8 mouse cellular contexts compared by ENCODE assay signal in genomic region chr10:61879427-61879826, GRCm38 (mm10).
A peak's percentile ranks its signal among the peaks of the same experiment; 100 is the strongest.
DNase-seq lines count a peak whose midpoint lies in the region; ATAC-seq lines count a peak whose summit lies in the region.

No protein-coding gene starts in this region.

- no peaks in the 10 kb centered on the region for H3K9me3 ChIP-seq in forebrain, embryonic 16.5 days (ENCODE audit: control insufficient read depth, low read length)
- H3K9me3 ChIP-seq in limb, embryonic 11.5 days (ENCODE audit: control insufficient read depth, low read length), result no peaks in the 10 kb centered on the region
- H3K9me3 ChIP-seq in stomach, embryonic 14.5 days (ENCODE audit: control insufficient read depth, low read depth, low read length), result no peaks in the 10 kb centered on the region

- no peaks in the 10 kb centered on the region for H3K27me3 ChIP-seq in forebrain, embryonic 16.5 days (replicated peaks; ENCODE audit: control insufficient read depth, insufficient read depth, low read length)
- H3K27me3 ChIP-seq in limb, embryonic 11.5 days (ENCODE audit: control insufficient read depth, insufficient read depth, low read length), result no peaks in the 10 kb centered on the region; the same call in 1 of the 2 replicates
- no peaks in the 10 kb centered on the region for H3K27me3 ChIP-seq in stomach, embryonic 14.5 days (ENCODE audit: control insufficient read depth, insufficient read depth, low read length)

- peak; percentile 43; the same call in 1 of the 2 replicates for ATAC-seq in forebrain, embryonic 16.5 days
- ATAC-seq in limb, embryonic 11.5 days (ENCODE audit: insufficient number of reproducible peaks, low FRiP score, low TSS enrichment, low read depth), result no peak
- peak; percentile 24; the same call in 1 of the 2 replicates for ATAC-seq in stomach, embryonic 14.5 days (ENCODE audit: insufficient number of reproducible peaks, insufficient read depth, low FRiP score, low read depth)

- H3K27ac ChIP-seq in forebrain, embryonic 16.5 days (ENCODE audit: low read length), result no peak overlapping the region
- no peak overlapping the region for H3K27ac ChIP-seq in limb, embryonic 11.5 days (replicated peaks; ENCODE audit: low read depth, low read length)
- H3K27ac ChIP-seq in stomach, embryonic 14.5 days (ENCODE audit: low read length), result no peak overlapping the region

- no peak overlapping the region for H3K4me2 ChIP-seq in forebrain, embryonic 16.5 days (ENCODE audit: low read length)
- H3K4me2 ChIP-seq in limb, embryonic 11.5 days (ENCODE audit: low read depth, severe bottlenecking), result peak overlapping the region; percentile 4; the same call in 1 of the 2 replicates
- no peak overlapping the region for H3K4me2 ChIP-seq in stomach, embryonic 14.5 days (replicated peaks; ENCODE audit: low read depth, low read length)

- DNase-seq in heart, adult 11 months, result peak; percentile 84
- DNase-seq in heart, adult 8-10 months (ENCODE audit: low spot score), result no peak
- peak; percentile 70 for DNase-seq in Muller cell, postnatal 12 days (ENCODE audit: inconsistent ontology term)
- peak; percentile 41 for DNase-seq in limb, embryonic 11.5 days (ENCODE audit: low spot score)
- no peak for DNase-seq in cerebellum, adult 9-10 months
- DNase-seq in c-Kit-positive CD71-positive TER-119-positive erythroid progenitor cells, embryonic 14.5 days (ENCODE audit: low spot score), result no peak

- H3K36me3 ChIP-seq in forebrain, embryonic 16.5 days (ENCODE audit: control insufficient read depth, insufficient read depth), result no peaks in the 10 kb centered on the region
- no peaks in the 10 kb centered on the region for H3K36me3 ChIP-seq in limb, embryonic 11.5 days (ENCODE audit: control insufficient read depth, insufficient read depth, low read length)
- no peaks in the 10 kb centered on the region for H3K36me3 ChIP-seq in stomach, embryonic 14.5 days (ENCODE audit: control insufficient read depth, insufficient read depth, low read length)

- peaks cover 7% of the 10 kb centered on the region for H3K4me1 ChIP-seq in forebrain, embryonic 16.5 days (replicated peaks; ENCODE audit: control insufficient read depth, insufficient read depth, low read length)
- peaks cover 21% of the 10 kb centered on the region for H3K4me1 ChIP-seq in limb, embryonic 11.5 days (ENCODE audit: control insufficient read depth, insufficient read depth, low read length)
- peaks cover 12% of the 10 kb centered on the region for H3K4me1 ChIP-seq in stomach, embryonic 14.5 days (ENCODE audit: control insufficient read depth, insufficient read depth, low read length)

- H3K9ac ChIP-seq in forebrain, embryonic 16.5 days (replicated peaks; ENCODE audit: low read depth, low read length), result no peak overlapping the region
- no peak overlapping the region for H3K9ac ChIP-seq in limb, embryonic 11.5 days (ENCODE audit: low read length)
- H3K9ac ChIP-seq in stomach, embryonic 14.5 days (replicated peaks; ENCODE audit: low read depth, low read length), result no peak overlapping the region

- H3K4me3 ChIP-seq in forebrain, embryonic 16.5 days (replicated peaks; ENCODE audit: low read length), result no peak overlapping the region
- no peak overlapping the region for H3K4me3 ChIP-seq in limb, embryonic 11.5 days (ENCODE audit: low read depth, low read length)
- no peak overlapping the region for H3K4me3 ChIP-seq in stomach, embryonic 14.5 days (ENCODE audit: low read depth, low read length)

- 4% methylated on average over 4 of the region's 4 CpGs for WGBS in forebrain, embryonic 16.5 days
- WGBS in limb, embryonic 11.5 days, result 4% methylated on average over 4 of the region's 4 CpGs
- WGBS in stomach, embryonic 14.5 days, result 15% methylated on average over 4 of the region's 4 CpGs

Comparison
In these comparisons a context has a peak if more than half of its experiments do, and no peak if none do; other contexts are left out.
1. DNase-seq: peak in heart, adult 11 months (single experiment), Muller cell, postnatal 12 days (single experiment) and limb, embryonic 11.5 days (single experiment); none in heart, adult 8-10 months (single experiment), cerebellum, adult 9-10 months (single experiment) and c-Kit-positive CD71-positive TER-119-positive erythroid progenitor cells, embryonic 14.5 days (single experiment).